Mouse (Mus musculus) left cerebral cortex, postnatal 36 days (tissue): ENCODE results near the gene Fabp3. TPM values are rescaled to one million over a fixed set of nuclear protein-coding genes. Genes with fewer than 3 reads are reported as not detected.

Experiments used
- DNase-seq, 2 experiments: peaks; one replicate each; pipeline ENCODE4 v3.0.0; 2021 to 2022; ENCODE audit warnings: low spot score in 2 of 2, mixed read lengths in 1 of 2
- intact Hi-C: fragments of 180-260 bp; cut with DNase I; formaldehyde crosslinking; loops from one replicate; pipeline ENCODE4 v1.15.1; 2025
- total RNA-seq, 2 experiments: library from RNA; stranded (reverse); gene quantifications; 2 replicates each; pipeline ENCODE4 v1.2.3; 2021

The Fabp3 gene
- total RNA-seq, 2 experiments from 2014 or later = 141 to 166 TPM

- DNase-seq = no peak
- intact Hi-C loops = no loop called here
These were observed 18.6 kb upstream of the Fabp3 start for GRCm38 (mm10) chr4:130289824-130290223.

- DNase-seq = peak; percentile 67 to 69
- intact Hi-C loops = loop anchor here (2.0 kb wide), 2 partner anchors 27 to 93 kb away; no protein-coding TSS in a partner anchor
These were observed 16.1 kb upstream of the Fabp3 start for GRCm38 (mm10) chr4:130292271-130292670.

DNA sequence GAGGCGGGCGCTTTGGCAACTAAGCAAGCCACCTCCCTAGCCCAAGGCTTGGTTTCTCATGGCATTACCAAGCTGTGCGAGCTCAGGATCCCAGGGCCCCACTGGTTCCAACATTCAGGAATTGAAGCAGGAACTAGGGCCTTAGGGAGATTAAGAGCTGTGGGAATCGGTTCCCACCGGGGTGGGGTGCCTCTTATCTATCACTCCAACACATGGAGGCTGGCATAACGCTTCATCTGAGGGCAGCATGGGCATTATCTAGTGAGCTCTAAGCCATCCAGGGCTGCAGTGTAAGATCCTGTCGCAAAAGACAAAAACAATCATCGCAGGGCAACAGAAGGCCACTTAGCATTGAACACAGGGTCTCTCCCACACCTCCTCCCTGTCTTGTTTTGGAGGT is 13.9 kb upstream of the Fabp3 start:
- DNase-seq = no peak
- intact Hi-C loops = no loop called here

GRCm38 (mm10) chr4:130295047-130295745 is 13.2 kb upstream of the Fabp3 start:
- intact Hi-C loops = no loop called here
- DNase-seq = no peak

DNA sequence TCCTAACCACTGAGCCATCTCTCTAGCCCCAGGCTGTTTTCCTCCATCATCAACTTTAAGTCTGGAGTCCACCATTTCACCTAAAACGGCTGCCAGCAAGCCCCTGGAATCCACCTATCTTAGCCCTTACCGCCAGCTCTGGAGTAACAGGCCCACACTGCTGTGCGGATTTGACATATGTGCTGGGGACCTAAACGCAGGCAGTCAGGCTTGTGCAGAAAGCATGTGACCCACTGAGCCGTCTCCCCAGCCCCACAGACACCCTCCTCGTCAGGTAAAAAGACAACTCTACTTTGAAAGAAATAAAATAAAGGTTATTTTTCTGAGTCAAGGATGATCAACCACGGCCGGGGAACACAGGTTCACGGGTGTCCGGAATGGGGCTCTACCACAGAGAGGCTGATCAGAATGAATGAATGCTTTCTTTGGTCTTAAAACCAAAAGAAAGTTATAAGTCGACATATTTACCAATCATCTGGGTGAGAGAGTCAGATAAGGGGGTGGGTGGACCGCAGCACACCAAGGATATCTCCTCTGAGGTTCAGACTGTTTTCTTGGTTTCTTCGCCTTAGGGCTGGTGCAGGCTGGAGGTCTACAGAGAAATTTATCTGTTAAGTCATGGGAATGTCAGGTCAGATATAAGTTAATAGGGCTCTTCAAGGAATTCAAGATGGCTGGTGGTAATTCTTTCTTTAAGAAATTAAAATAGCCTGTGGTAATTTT is 12.0 kb upstream of the Fabp3 start:
- no peak for DNase-seq
- intact Hi-C loops = no loop called here

DNA sequence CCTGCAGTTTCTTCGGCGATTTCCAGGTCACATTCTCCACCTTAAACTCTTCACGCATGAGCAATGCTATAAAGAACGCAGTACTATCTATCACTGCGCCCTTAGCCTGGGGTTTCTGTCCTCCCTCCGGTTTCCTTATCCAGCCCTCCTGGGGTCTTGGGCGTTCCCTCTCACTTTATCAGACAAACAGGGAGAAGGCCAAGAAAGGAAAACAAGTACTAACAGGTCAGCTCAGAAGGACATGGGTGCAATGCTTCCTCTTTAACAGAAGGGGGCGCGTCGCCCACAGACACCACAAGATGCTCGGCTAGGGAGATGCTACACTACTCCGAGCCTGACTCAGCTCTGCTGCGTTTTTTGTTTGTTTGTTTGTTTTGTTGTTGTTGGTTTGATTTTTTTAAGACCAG is 11.3 kb upstream of the Fabp3 start:
- intact Hi-C loops = no loop called here
- no peak for DNase-seq

GRCm38 (mm10) chr4:130298877-130299628 is 9.3 kb upstream of the Fabp3 start:
- intact Hi-C loops = no loop called here
- DNase-seq = no peak

- intact Hi-C loops = no loop called here
- DNase-seq = no peak
These were observed 8.8 kb upstream of the Fabp3 start for GRCm38 (mm10) chr4:130299629-130300018.

- no peak for DNase-seq
- intact Hi-C loops = no loop called here
These were observed 6.0 kb upstream of the Fabp3 start for GRCm38 (mm10) chr4:130302285-130302870.

DNA sequence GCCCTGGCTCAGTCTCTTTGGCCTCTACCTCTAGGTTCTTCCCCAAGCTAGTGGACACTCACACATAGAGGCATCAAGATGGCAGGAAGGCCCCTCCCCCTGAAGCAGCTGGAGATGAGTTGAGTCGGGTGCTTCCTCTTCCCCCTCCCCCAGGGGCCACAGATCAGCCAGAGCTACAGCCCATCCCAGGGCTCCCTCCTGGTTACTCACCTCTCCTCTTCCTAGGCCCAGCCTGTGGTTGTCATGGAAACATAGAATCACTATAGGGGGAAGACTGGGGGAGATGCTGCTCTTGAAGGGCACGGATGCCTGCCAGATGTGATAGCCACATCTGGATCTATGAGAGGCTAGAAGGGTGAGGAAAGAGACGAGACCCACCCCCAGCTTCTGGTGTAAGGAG is 3.6 kb upstream of the Fabp3 start:
- no peak for DNase-seq
- intact Hi-C loops = no loop called here

- intact Hi-C loops = no loop called here
- no peak for DNase-seq
These were observed 1.4 kb upstream of the Fabp3 start for GRCm38 (mm10) chr4:130306796-130307630.

- intact Hi-C loops = no loop called here
- DNase-seq = peak; percentile 54 to 65
These were observed 554 bp upstream of the Fabp3 start for GRCm38 (mm10) chr4:130307851-130308230.

GRCm38 (mm10) chr4:130309254-130309653 is 859 bp downstream of the Fabp3 start:
- DNase-seq = no peak
- intact Hi-C loops = no loop called here

DNA sequence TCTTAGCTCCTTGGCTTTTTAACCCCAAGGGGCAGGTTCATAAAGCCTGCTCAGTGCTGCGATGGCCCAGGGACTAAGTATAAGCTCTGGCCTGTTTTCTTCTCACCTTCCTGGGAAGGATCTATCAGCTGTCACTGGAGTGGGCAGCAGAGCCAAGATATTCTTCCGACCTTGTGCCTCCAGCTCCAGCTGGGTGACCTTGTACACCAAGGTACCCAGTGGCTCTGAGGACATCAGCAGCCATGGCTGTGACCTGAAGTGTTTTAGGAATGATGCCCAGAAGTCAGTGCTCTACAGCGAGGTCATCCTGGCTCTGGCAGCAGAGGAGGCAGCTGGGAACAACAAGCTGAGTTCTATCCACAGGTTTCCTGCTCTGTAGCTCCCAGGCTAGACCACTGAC is 4.1 kb downstream of the Fabp3 start:
- intact Hi-C loops = no loop called here

GRCm38 (mm10) chr4:130313552-130313951 is 5.2 kb downstream of the Fabp3 start:
- DNase-seq = no peak
- intact Hi-C loops = no loop called here

More for the DNA sequence above, 4.1 kb downstream of the Fabp3 start:
- DNase-seq = no peak

- intact Hi-C loops = no loop called here
- no peak for DNase-seq
These were observed 7.6 kb downstream of the Fabp3 start for GRCm38 (mm10) chr4:130315771-130316527.

DNA sequence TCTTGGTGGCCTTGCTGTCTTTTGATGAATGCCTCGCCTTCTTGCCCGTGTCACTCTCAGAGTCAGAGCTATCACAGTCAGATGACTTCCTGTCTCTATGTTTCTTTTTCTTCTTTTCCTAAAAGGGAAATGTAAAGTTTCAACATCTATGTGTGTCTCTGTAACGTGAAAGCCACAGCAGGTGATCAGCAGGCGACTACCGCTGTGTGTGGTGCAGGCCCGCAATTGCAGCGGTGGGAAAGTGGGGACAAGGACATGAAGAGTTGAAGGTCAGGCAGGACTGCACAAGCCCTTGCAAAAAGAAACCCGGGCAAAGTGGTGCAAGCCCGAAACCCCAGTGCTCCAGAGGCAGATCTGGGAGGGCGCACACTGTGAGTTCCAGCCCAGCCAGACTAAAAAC is 8.3 kb downstream of the Fabp3 start:
- intact Hi-C loops = no loop called here
- DNase-seq = no peak

DNA sequence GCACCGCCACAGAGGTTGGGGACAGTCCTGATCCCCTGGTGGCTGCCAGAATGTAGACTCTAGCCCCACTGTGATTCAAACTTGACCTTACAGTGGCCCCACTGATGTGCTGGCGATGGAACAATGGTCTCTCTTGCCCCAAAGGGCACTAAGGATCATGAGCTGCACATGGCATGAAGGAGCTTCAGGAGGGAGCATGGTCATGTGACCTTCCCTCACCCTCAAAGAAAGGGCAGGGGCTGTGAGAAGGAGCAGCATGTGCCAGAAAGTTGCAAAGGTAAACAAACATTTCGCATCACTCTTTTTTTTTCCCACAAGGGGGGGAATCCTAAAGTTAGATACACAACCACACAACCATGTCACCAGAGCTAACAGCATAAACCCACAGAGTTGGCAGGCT is 9.7 kb downstream of the Fabp3 start:
- no peak for DNase-seq
- intact Hi-C loops = no loop called here

DNA sequence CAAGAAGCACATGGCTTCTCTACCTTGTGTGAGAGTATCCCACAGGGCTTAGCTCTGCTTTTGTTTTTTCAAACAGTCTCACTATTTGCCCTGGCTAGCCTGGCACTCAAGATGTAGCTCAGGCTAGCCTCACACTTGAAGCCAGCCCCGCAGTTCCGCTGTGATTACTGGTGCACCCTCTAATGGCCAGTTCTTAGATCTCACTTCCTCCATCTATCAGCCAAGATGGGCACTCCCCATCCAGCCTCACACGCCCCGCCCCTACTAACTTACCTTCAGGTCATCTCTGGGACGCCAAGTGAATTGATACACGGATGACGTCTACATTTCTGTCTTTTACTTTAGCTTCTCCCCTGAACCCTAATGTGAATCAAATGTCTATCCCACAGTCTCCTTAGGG is 11.2 kb downstream of the Fabp3 start:
- no peak for DNase-seq
- intact Hi-C loops = no loop called here
